7 mouse cellular contexts compared by ENCODE assay signal in the genomic region with DNA sequence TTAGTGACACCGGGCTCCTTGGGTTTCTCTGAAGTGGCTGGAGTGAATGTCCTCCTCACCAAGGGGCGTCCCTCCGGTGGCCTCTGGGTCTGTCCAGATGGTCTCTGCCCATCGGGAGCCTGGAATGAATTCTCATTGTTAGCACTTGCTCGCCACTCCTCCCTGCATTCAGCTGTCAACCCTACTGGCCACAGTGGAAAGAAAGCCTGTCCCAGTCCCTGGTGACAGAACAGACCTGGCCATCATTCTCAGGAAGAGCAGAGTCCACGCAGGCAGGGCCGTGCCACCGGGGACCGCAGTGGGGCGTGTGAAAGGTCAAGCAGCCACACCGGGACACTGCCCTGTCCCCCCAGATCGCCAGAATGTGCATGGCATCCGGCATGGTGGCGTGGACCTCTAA. TPM values are rescaled to one million over a fixed set of nuclear protein-coding genes. Genes with fewer than 3 reads are reported as not detected.
A peak's percentile ranks its signal among the peaks of the same experiment; 100 is the strongest.
DNase-seq lines count a peak whose midpoint lies in the region; ATAC-seq and TF ChIP-seq lines count a peak whose summit lies in the region.

No protein-coding gene starts in this region.

- H3K27ac ChIP-seq in heart, postnatal 0 days (ENCODE audit: low read depth) = peak overlapping the region; percentile 95
- peak overlapping the region; percentile 85 for H3K27ac ChIP-seq in liver, embryonic 16.5 days (ENCODE audit: low read length)

- no peak for ATAC-seq in megakaryocyte, adult 5-6 weeks (ENCODE audit: poor library complexity, severe bottlenecking)
- ATAC-seq in heart, postnatal 0 days (ENCODE audit: insufficient read depth, low read depth) = no peak
- ATAC-seq in liver, embryonic 16.5 days (ENCODE audit: low read depth) = peak; percentile 33

- H3K36me3 ChIP-seq in megakaryocyte, embryonic 14.5 days (replicated peaks; ENCODE audit: low read length) = peaks cover 44% of the 10 kb centered on the region
- H3K36me3 ChIP-seq in heart, postnatal 0 days (replicated peaks; ENCODE audit: control insufficient read depth, insufficient read depth, low read length) = no peaks in the 10 kb centered on the region; the same call in 1 of the 2 replicates
- H3K36me3 ChIP-seq in liver, embryonic 16.5 days (ENCODE audit: control insufficient read depth, insufficient read depth) = no peaks in the 10 kb centered on the region; the same call in 1 of the 2 replicates

- no peak for DNase-seq in heart, postnatal 0 days (ENCODE audit: low spot score)
- no peak for DNase-seq in right cerebral cortex, postnatal 36 days (ENCODE audit: low spot score in 2 of 2)
- no peak for DNase-seq in adipocyte (ENCODE audit: low spot score)
- no peak for DNase-seq in left cerebral cortex, adult 18-20 months (ENCODE audit: low spot score in 2 of 2)

- H3K4me2 ChIP-seq in heart, postnatal 0 days (ENCODE audit: low read depth, low read length) = no peak overlapping the region
- H3K4me2 ChIP-seq in liver, embryonic 16.5 days (ENCODE audit: low read depth, low read length) = no peak overlapping the region

- no peaks in the 10 kb centered on the region for H3K27me3 ChIP-seq in megakaryocyte, embryonic 14.5 days (replicated peaks)
- H3K27me3 ChIP-seq in heart, postnatal 0 days (ENCODE audit: control insufficient read depth, insufficient read depth, low read length) = no peaks in the 10 kb centered on the region
- no peaks in the 10 kb centered on the region for H3K27me3 ChIP-seq in liver, embryonic 16.5 days (ENCODE audit: control insufficient read depth, insufficient read depth, low read depth, low read length)

- H3K4me1 ChIP-seq in megakaryocyte, embryonic 14.5 days = peaks cover 91% of the 10 kb centered on the region
- peaks cover 59% of the 10 kb centered on the region for H3K4me1 ChIP-seq in heart, postnatal 0 days (ENCODE audit: control insufficient read depth, insufficient read depth)
- H3K4me1 ChIP-seq in liver, embryonic 16.5 days (ENCODE audit: control insufficient read depth, low read depth, low read length) = peaks cover 49% of the 10 kb centered on the region

- TF ChIP-seq CTCF in heart, postnatal 0 days (IDR thresholded peaks at IDR 0.05; ENCODE audit: low read depth) = no peak

- no peaks in the 10 kb centered on the region for H3K9me3 ChIP-seq in megakaryocyte, embryonic 14.5 days
- no peaks in the 10 kb centered on the region for H3K9me3 ChIP-seq in heart, postnatal 0 days (replicated peaks; ENCODE audit: control insufficient read depth, low read length)
- no peaks in the 10 kb centered on the region for H3K9me3 ChIP-seq in liver, embryonic 16.5 days (replicated peaks; ENCODE audit: control insufficient read depth, low read length)

- 43% methylated on average over 14 of the region's 14 CpGs for WGBS in heart, postnatal 0 days
- WGBS in liver, embryonic 16.5 days (ENCODE audit: insufficient replicate concordance) = 35% methylated on average over 14 of the region's 14 CpGs

- no peak for TF ChIP-seq EP300 in heart, postnatal 0 days (IDR thresholded peaks at IDR 0.05; ENCODE audit: low read depth)

- peak overlapping the region; percentile 54 for H3K9ac ChIP-seq in heart, postnatal 0 days (replicated peaks; ENCODE audit: low read depth, low read length)
- peak overlapping the region; percentile 9; the same call in 1 of the 2 replicates for H3K9ac ChIP-seq in liver, embryonic 16.5 days (ENCODE audit: low read depth, low read length)

- H3K4me3 ChIP-seq in megakaryocyte, embryonic 14.5 days (replicated peaks) = peak overlapping the region; percentile 87
- no peak overlapping the region for H3K4me3 ChIP-seq in heart, postnatal 0 days (ENCODE audit: low read depth, low read length)
- H3K4me3 ChIP-seq in liver, embryonic 16.5 days (ENCODE audit: low read depth, low read length) = no peak overlapping the region

RNA-seq across cellular contexts. Expression of a gene that starts 33.2 kb away (rescaled TPM):
- polyA plus RNA-seq in megakaryocyte, embryonic 14.5 days (2012; ENCODE audit: insufficient read depth, low replicate concordance) = 55.0 and 142 TPM in 2 replicates
- total RNA-seq in megakaryocyte, adult 5-6 weeks (2015) = 59.1 and 66.2 TPM in 2 replicates
- total RNA-seq in megakaryocyte, adult 5-6 weeks (2017) = 73.8 and 90.1 TPM in 2 replicates
- 25.5 and 29.7 TPM in 2 replicates for total RNA-seq in heart, postnatal 0 days (2014; rRNA removed; ENCODE audit: low replicate concordance)
- 7.5 TPM in 2 replicates for polyA plus RNA-seq in heart, postnatal 0 days (2015; fragmentation: Nextera tagmentation; extraction: Ambion mirVana)
- polyA plus RNA-seq in liver, embryonic 16.5 days (2015; fragmentation: Nextera tagmentation; extraction: Ambion mirVana) = 6.8 and 7.4 TPM in 2 replicates
- 10 to 100 TPM; 19.4 to 22.1 TPM for total RNA-seq in left cerebral cortex, adult 18-20 months (2021)

RNA-seq across cellular contexts. Expression of a gene that starts 57.4 kb away (rescaled TPM):
- 14.1 and 79.2 TPM in 2 replicates for polyA plus RNA-seq in megakaryocyte, embryonic 14.5 days (2012; ENCODE audit: insufficient read depth, low replicate concordance)
- 74.9 and 77.7 TPM in 2 replicates for total RNA-seq in megakaryocyte, adult 5-6 weeks (2015)
- 85.5 and 90.4 TPM in 2 replicates for total RNA-seq in megakaryocyte, adult 5-6 weeks (2017)
- total RNA-seq in heart, postnatal 0 days (2014; rRNA removed; ENCODE audit: low replicate concordance) = 3,422 and 3,660 TPM in 2 replicates
- 2,757 and 2,826 TPM in 2 replicates for polyA plus RNA-seq in heart, postnatal 0 days (2015; fragmentation: Nextera tagmentation; extraction: Ambion mirVana)
- polyA plus RNA-seq in liver, embryonic 16.5 days (2015; fragmentation: Nextera tagmentation; extraction: Ambion mirVana) = 204 and 221 TPM in 2 replicates
- total RNA-seq in left cerebral cortex, adult 18-20 months (2021) = 10 to 100 TPM; 51.5 to 63.4 TPM

Comparison
In these comparisons a context has a peak if more than half of its experiments do, and no peak if none do; other contexts are left out.
1. RNA of a gene that starts 57.4 kb away (total RNA-seq): 3,422 to 3,660 TPM in heart, postnatal 0 days; 74.9 to 90.4 TPM in megakaryocyte, adult 5-6 weeks and 51.5 to 63.4 TPM in left cerebral cortex, adult 18-20 months; every median in the first group is over 10 times any median in the second.